Mouse (Mus musculus) forebrain, embryonic 10.5 days (tissue): Measurements from ENCODE around the gene Rasl10b. TPM values are rescaled to one million over a fixed set of nuclear protein-coding genes. Genes with fewer than 3 reads are reported as not detected.

Source experiments
- DNase-seq: peaks from one replicate; pipeline ENCODE4 v3.0.0-alpha.2; 2017; ENCODE audit warnings: low spot score; ENCODE audit errors: extremely low spot score
- H3K27ac ChIP-seq: fragments of 300-500 bp; sonication (generic); 2 replicates; pipeline ENCODE4 v1.5.1; 2016; ENCODE audit warnings: mild to moderate bottlenecking
- H3K27me3 ChIP-seq: fragments of 300-500 bp; sonication (generic); 2 replicates; pipeline ENCODE4 v1.6.1; 2016; ENCODE audit warnings: mild to moderate bottlenecking; ENCODE audit not compliant: poor library complexity, severe bottlenecking
- H3K36me3 ChIP-seq: fragments of 300-500 bp; sonication (generic); replicated peaks from 2 replicates; pipeline ENCODE4 v1.6.1; 2016; ENCODE audit warnings: mild to moderate bottlenecking, moderate library complexity
- H3K4me1 ChIP-seq: fragments of 300-500 bp; sonication (generic); 2 replicates; pipeline ENCODE4 v1.6.1; 2016
- H3K4me3 ChIP-seq: fragments of 300-500 bp; sonication (generic); 2 replicates; pipeline ENCODE4 v1.5.1; 2016; ENCODE audit warnings: mild to moderate bottlenecking, moderate library complexity
- H3K9me3 ChIP-seq: fragments of 300-500 bp; sonication (generic); 2 replicates; pipeline ENCODE4 v1.6.1; 2016; ENCODE audit warnings: mild to moderate bottlenecking, moderate library complexity
- WGBS: fragments of 180-500 bp; shearing (Covaris S2); methylation state at CpG from one replicate; pipeline ENCODE4 v1.1.7; 2016; 5-methylcytosine and 5-hydroxymethylcytosine counted together
- polyA plus RNA-seq: library from polyadenylated mRNA; unstranded; fragments of >200 nt; fragmentation: Nextera tagmentation; extraction: Ambion mirVana; gene quantifications from 2 replicates; pipeline ENCODE4 v1.2.1, GENCODE M21; 2016

Rasl10b gene
- polyA plus RNA-seq, 1 experiment from 2014 or later: 2.7 TPM

DNA sequence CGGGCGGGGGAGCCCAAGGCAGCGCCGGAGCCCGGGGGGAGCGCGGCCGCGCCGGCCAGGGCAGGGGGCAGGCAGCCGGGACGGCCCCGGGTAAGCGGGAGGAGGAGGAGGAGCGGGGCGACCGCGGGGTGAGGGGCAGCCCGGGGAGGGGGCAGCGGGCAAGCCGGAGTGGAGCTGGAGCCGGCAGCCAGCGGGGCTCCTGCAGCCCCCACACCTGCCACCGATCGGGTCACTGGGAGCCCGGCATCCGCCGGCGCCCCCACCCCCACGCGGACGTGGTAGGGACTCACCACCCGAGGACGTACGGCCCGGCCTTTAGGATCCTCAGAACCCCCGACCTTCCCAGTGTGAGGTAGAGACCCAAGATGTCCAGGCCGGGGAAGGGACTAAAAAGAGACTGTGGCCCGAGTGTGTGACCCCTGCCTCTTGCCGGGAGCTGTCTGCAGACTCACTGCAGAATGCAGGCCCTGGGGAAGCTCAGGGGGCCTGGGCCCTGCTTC lies 905 bp downstream of the Rasl10b start:
- no peaks in the 10 kb centered on the region for H3K9me3 ChIP-seq
- H3K36me3 ChIP-seq: no peaks in the 10 kb centered on the region
- H3K27ac ChIP-seq: peak overlapping the region; percentile 88
- peaks cover 22% of the 10 kb centered on the region for H3K4me1 ChIP-seq
- DNase-seq: no peak
- H3K4me3 ChIP-seq: peak overlapping the region; percentile 85
- under 1% methylated on average over 34 of the region's 40 CpGs for WGBS
- peaks cover 53% of the 10 kb centered on the region for H3K27me3 ChIP-seq

DNA sequence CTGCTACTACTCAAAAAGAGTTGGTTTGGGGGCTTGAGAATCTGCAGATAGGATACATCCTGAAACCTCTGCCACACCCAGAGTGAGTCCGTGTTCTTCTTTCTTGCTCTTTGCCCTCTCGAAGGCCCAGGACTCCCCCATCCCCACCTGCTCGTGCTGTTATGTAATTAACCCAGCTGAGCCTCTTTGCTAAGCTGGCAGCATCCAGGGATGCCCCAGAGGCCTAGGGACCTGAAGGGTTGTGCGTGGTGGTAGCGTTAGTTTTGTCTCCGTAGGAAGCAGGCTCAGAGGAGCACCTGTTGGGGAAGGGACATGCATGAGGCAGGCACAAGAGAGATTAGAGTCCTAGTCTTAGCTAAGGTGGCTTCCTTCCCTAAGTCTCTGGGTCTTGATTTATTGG lies 1.6 kb downstream of the Rasl10b start:
- Histone ChIP-seq H3K27me3 (peaks cover 53% of the 10 kb centered on the region), H3K4me1 (peaks cover 22% of the 10 kb centered on the region), H3K4me3 (peak overlapping the region; percentile 85), H3K36me3 (no peaks in the 10 kb centered on the region), H3K9me3 (no peaks in the 10 kb centered on the region), H3K27ac (peak overlapping the region; percentile 88)
- 29% methylated on average over 6 of the region's 6 CpGs for WGBS
- DNase-seq: no peak

DNA sequence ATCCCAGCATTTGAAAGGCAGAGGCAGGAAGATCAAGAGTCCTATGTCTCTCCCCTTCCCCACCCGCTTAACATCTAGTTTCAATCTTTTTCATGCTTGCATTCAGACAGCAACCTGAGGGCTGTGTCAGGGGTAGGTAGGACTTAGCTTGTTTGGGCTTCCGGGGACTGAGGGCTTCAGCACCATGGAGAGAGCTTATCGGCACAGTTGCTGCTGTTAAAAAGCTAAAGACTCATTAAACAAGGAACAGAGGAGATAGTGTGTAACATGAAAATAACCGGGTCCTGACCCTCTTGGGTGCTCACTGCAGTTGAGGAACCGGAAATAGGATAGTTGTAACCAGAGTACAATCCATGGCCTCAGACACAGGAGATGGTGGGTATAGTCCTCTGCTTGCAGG lies 8.1 kb downstream of the Rasl10b start:
- WGBS: 13% methylated on average over 5 of the region's 5 CpGs
- H3K27me3 ChIP-seq: peaks cover 75% of the 10 kb centered on the region
- no peaks in the 10 kb centered on the region for H3K9me3 ChIP-seq
- no peaks in the 10 kb centered on the region for H3K36me3 ChIP-seq
- peaks cover 30% of the 10 kb centered on the region for H3K4me1 ChIP-seq
- H3K4me3 ChIP-seq: no peak overlapping the region
- H3K27ac ChIP-seq: no peak overlapping the region
- DNase-seq: peak; percentile 52

DNA sequence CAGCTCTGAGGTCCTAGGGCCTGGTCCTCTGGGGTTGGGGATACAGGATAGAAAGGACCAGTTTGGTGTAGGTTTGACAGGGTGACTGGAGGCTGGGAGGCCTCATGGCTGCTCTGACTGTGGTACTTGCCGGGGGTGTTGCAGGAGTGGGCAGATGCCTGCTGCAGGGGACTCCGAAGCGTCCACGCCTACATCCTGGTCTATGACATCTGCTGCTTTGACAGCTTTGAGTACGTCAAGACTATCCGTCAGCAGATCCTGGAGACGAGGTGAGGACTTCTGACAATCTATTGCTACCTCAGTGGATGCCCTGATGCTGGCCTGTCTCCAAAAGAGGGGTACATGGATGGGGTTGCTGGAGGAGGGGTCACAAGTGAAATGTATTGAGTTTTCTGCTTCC lies 8.8 kb downstream of the Rasl10b start:
- DNase-seq: no peak
- 82% methylated on average over 7 of the region's 7 CpGs for WGBS
- no peak overlapping the region for H3K4me3 ChIP-seq
- H3K36me3 ChIP-seq: no peaks in the 10 kb centered on the region
- H3K9me3 ChIP-seq: no peaks in the 10 kb centered on the region
- H3K4me1 ChIP-seq: peaks cover 30% of the 10 kb centered on the region
- peaks cover 75% of the 10 kb centered on the region for H3K27me3 ChIP-seq
- no peak overlapping the region for H3K27ac ChIP-seq

DNA sequence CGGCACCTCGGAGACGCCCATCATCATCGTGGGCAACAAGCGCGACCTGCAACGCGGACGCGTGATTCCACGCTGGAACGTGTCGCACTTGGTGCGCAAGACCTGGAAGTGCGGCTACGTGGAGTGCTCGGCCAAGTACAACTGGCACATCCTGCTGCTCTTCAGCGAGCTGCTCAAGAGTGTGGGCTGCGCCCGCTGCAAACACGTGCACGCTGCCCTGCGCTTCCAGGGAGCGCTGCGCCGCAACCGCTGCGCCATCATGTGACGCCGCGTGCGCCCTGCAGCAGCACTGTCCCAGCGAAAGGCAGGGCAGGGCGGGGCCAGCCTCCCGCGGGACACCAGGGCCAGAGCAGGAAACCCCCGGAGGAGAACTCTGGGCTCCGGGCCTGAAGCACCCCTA lies 9.6 kb downstream of the Rasl10b start:
- Histone ChIP-seq H3K27me3 (peaks cover 73% of the 10 kb centered on the region), H3K9me3 (no peaks in the 10 kb centered on the region), H3K36me3 (no peaks in the 10 kb centered on the region), H3K4me3 (peak overlapping the region; percentile 33), H3K27ac (no peak overlapping the region), H3K4me1 (peaks cover 30% of the 10 kb centered on the region)
- no peak for DNase-seq
- whole genome bisulfite sequencing: 8% methylated on average over 38 of the region's 38 CpGs

DNA sequence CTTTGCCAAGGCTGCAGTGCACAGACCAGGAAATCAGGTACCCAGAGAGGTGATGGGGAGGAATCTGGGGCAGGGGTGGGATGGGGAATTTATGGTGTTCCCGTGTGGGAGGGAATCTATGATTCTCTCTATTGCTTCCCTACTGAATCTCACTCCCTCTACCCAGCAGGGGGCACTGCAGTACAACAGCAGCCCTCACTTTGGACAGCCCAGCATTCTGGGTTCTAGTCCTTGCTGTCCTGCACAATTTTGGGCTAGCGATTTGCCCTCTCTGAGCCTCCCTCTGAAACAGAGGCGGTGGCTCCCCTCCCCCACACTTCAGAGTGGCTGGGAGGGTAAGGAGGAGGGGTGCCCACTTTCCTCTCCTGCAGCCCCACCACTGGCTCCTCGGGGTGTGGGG lies 11.4 kb downstream of the Rasl10b start:
- WGBS: 42% methylated on average over 4 of the region's 4 CpGs
- H3K27me3 ChIP-seq: peaks cover 75% of the 10 kb centered on the region
- DNase-seq: no peak

DNA sequence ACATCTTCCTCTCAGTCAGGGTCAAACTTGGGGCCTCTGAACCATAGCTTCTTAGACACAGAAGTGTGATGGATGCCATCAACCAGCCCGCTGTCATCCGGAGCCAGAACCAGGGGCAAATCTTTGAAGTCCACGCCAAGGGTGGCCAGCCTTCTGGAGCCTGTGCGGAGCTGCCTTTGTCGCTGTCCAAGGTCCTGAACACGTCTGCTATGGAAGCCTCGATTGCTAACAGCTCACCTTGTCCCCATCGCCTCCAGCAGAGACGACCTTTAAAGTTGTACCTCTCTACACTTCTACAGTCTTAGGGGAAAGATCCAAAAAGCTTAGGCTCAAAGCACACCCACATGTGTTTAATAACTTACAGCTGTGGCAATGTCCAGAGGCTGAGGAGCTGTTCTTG lies 12.4 kb downstream of the Rasl10b start:
- H3K27me3 ChIP-seq: peaks cover 77% of the 10 kb centered on the region
- H3K4me1 ChIP-seq: peaks cover 25% of the 10 kb centered on the region
- no peaks in the 10 kb centered on the region for H3K36me3 ChIP-seq
- H3K4me3 ChIP-seq: no peak overlapping the region
- 6% methylated on average over 9 of the region's 9 CpGs for whole genome bisulfite sequencing
- H3K27ac ChIP-seq: no peak overlapping the region
- no peaks in the 10 kb centered on the region for H3K9me3 ChIP-seq
- DNase-seq: peak; percentile 75

More for the DNA sequence above, 11.4 kb downstream of the Rasl10b start:
- Histone ChIP-seq H3K9me3 (no peaks in the 10 kb centered on the region), H3K36me3 (no peaks in the 10 kb centered on the region), H3K4me3 (no peak overlapping the region), H3K4me1 (peaks cover 30% of the 10 kb centered on the region), H3K27ac (no peak overlapping the region)

DNA sequence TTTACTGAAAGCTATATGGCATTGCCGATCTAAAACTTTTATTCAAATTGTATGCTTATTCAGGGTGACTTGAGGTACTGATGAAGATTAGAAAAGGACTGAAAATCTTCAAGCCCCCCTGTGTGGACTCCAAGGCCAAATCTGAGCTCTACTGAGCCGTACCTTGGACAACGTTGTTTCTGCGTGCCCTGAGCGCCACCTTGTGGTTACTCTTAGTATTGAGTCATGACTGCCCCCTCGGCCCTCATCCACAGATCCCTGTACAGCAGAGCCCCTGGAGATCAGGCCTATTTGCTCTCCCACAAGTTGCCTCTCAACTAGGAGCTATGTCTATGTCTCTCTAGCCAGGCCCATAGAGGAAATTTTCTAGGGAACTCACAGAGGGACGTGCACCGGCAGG lies 15.7 kb downstream of the Rasl10b start:
- H3K27me3 ChIP-seq: peaks cover 79% of the 10 kb centered on the region
- no peaks in the 10 kb centered on the region for H3K9me3 ChIP-seq
- H3K27ac ChIP-seq: no peak overlapping the region
- peak; percentile 74 for DNase-seq
- H3K4me3 ChIP-seq: no peak overlapping the region
- no peaks in the 10 kb centered on the region for H3K36me3 ChIP-seq
- 7% methylated on average over 8 of the region's 8 CpGs for WGBS
- peaks cover 15% of the 10 kb centered on the region; the same call in 1 of the 2 replicates for H3K4me1 ChIP-seq

DNA sequence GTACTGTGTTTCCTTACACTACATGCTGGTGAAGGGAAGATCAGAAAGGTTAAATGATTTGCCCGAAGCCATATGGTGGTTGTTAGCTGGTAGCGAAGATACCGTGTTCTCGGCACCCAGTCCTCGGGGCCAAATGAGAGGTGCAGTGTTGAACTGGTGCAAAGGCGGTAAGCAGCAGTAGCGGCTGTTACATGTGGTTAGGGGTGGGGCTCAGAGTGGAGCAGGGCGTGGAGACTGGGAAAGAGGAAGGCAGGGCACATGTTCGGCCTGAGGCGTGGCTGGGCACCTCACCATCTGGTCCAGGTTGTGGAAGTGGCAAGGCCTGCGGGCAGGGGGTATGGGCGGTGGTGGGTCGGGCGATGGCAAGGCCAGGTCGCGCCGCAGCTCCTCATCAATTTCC lies 18.0 kb downstream of the Rasl10b start:
- H3K36me3 ChIP-seq: no peaks in the 10 kb centered on the region
- H3K4me1 ChIP-seq: peaks cover 16% of the 10 kb centered on the region; the same call in 1 of the 2 replicates
- peaks cover 60% of the 10 kb centered on the region for H3K27me3 ChIP-seq
- DNase-seq: no peak
- WGBS: 43% methylated on average over 17 of the region's 17 CpGs
- peak overlapping the region; percentile 12; the same call in 1 of the 2 replicates for H3K4me3 ChIP-seq
- no peak overlapping the region for H3K27ac ChIP-seq
- no peaks in the 10 kb centered on the region for H3K9me3 ChIP-seq

DNA sequence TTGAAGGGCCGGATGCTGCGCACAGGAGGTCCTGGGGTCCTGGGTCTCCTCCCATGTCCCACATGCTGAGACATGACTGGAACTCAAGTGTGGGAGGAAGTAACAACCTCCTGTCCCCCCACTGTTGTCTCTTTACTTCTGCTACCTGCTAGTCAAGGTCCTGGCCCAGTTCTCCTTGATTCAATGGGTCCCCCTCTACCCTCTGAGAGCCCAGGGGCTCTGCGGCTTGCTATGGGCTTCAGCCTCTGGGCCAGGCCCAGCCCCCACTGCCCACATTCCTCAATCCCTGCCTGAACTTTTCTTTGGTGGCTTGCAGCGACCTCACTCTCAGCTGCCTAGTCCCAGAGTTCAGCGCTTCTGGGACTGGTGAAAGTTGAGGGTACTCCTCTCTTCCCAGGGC lies 20.4 kb downstream of the Rasl10b start, which contains the start of gene Gas2l2:
Gene Gas2l2, minus strand, starts transcription at position 101 of the 400 bp plus-strand sequence.
- Histone ChIP-seq H3K36me3 (no peaks in the 10 kb centered on the region), H3K27me3 (peaks cover 48% of the 10 kb centered on the region), H3K9me3 (no peaks in the 10 kb centered on the region), H3K4me1 (peaks cover 16% of the 10 kb centered on the region; the same call in 1 of the 2 replicates), H3K4me3 (no peak within 1 kb of the TSS), H3K27ac (no peak within 1 kb of the TSS)
- no peak for DNase-seq
- WGBS: 58% methylated on average over 5 of the region's 5 CpGs

DNA sequence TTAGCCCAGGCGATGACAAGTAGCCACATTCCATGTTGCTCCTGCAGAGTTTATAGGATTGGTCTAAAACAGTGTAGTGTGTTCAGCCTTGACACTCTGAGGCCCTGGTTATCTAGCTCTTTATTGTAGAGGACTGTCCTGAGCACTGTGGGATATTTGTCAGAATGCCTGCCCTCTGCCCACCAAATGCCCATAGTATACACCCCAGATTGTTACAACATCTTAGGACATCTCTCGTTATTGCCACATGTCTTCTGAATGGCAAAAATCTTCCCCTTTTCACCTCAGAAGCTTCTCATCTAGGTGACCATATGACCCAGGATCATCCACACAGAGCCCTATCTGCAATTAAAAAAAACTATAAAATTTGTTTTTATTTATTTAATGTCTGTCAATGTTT lies 23.6 kb downstream of the Rasl10b start:
- Histone ChIP-seq H3K4me1 (peaks cover 7% of the 10 kb centered on the region; the same call in 1 of the 2 replicates), H3K4me3 (no peak overlapping the region), H3K36me3 (no peaks in the 10 kb centered on the region), H3K27me3 (peaks cover 24% of the 10 kb centered on the region), H3K27ac (no peak overlapping the region), H3K9me3 (no peaks in the 10 kb centered on the region)
- DNase-seq: no peak
- 80% methylated on average over 2 of the region's 2 CpGs for WGBS

DNA sequence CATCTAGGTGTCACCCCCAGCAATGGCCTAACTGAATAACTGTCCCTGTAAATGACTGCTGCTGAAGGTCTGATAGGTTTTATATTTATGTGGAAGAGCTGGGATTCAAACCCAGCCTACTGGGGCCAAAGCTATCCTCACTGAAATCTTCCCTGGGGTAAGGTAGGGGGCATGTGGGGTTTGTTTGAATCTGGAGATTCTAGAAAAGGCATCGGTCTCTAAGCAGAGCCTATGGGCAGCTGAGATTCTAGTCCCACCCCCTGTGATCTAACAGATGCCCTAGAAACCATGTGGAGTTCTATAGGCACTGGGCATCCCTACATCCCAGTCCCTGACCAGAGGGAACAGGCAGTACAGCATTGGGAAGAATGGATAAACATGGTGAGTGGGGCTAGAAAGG lies 28.4 kb downstream of the Rasl10b start, which contains the start of gene 1700020L24Rik:
Gene 1700020L24Rik, plus strand, starts transcription at position 301 of the 400 bp plus-strand sequence.
- peaks cover 34% of the 10 kb centered on the region for H3K27me3 ChIP-seq
- DNase-seq: no peak
- no peaks in the 10 kb centered on the region for H3K36me3 ChIP-seq
- no peak within 1 kb of the TSS for H3K4me3 ChIP-seq
- peaks cover 20% of the 10 kb centered on the region for H3K4me1 ChIP-seq
- no peaks in the 10 kb centered on the region for H3K9me3 ChIP-seq
- no peak within 1 kb of the TSS for H3K27ac ChIP-seq
- 87% methylated on average over 1 of the region's 1 CpGs for WGBS

DNA sequence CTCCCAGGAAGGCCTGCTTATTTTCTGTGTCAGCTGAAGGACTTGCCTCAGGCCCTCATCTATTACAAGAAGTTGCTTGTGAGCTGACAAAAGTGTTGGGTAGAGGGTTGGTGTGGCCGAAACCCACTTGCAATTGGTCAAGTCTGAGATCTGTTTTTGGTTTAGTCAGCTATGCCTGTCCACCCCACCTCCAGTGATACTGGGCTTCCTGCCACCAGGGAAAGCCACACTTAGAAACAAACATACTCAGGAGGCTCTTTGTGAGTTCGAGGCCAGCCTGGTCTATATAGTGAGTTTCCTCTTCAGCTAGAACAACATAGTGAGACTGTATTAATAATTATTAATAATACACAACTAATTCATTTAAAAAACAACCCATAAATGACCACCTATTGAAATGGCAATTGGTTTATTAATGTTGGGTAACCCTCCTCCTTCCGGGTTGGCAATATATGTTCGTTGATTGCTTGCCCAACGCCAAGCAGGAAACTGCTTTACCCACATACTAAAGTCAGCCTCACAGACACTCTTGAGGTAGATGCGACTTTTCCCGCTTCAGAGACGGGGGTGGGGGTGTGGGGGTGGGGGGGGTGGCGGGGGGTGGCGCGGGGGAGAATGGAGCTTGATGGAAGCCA lies 30.6 kb downstream of the Rasl10b start:
- Histone ChIP-seq H3K4me3 (peak overlapping the region; percentile 73), H3K36me3 (no peaks in the 10 kb centered on the region), H3K27ac (0 out of 2 replicates have a peak overlapping the region, but pooled peaks have one; percentile 78), H3K4me1 (peaks cover 41% of the 10 kb centered on the region), H3K9me3 (no peaks in the 10 kb centered on the region), H3K27me3 (peaks cover 56% of the 10 kb centered on the region)
- 35% methylated on average over 11 of the region's 11 CpGs for WGBS
- no peak for DNase-seq
